Mouse (Mus musculus) cerebellum, adult 8-10 months (tissue): Measurements from ENCODE around the gene Hspa4.
"Not testable (repeated sequence)": the region's sequence is repeated elsewhere in the genome, so short reads cannot be mapped to it uniquely, and the experiment has no call there.

Experiments
- DNase-seq: peaks from one replicate; pipeline ENCODE4 v3.0.0; 2022

Hspa4 gene

DNA sequence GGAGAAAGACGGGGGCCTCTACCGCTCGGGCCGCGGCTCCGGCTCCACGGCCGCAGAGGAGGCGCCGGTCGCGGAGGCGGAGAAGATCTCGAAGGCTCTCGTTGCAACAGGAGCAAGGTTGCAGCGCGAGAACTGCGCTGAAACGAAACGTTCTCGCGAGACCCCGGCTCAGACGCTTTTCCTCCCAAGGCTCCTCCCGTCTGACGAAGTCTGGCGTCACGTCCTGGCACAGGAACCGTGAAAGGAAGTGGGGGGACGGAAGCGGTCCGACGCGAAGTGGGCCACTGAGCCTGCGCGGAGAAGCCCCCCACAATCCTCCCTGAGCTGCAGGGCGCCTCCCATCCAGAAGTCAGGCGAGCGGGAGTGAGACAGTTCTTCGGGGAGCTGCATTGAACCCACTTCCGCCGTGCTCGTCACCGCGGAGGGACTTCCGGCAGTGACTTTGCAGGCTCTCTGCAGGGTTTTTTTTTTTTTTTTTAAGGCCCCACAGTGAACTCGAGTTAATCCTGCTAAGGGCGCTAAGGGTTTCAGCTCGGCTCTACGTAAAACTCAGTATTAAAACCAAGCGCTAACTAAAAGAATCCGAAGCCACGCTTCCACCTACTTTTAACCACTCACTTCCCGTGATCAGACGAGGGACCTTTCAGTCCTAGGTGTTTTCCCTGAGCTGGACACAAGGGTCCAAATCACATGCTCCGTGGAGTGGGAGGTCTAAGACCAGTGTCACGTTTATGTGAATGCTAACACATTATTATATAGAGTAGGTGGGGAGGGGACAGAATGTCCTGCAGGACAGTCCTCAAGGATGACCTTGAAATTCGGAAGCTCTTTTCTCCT lies at the start of gene Hspa4:
Gene Hspa4, minus strand, starts transcription at position 128 of the 837 bp plus-strand sequence.
- peak; percentile 99 for DNase-seq

- DNase-seq = no peak
Observed at GRCm38 (mm10) chr11:53345738-53346137, 45.5 kb upstream of the Hspa4 start.

DNA sequence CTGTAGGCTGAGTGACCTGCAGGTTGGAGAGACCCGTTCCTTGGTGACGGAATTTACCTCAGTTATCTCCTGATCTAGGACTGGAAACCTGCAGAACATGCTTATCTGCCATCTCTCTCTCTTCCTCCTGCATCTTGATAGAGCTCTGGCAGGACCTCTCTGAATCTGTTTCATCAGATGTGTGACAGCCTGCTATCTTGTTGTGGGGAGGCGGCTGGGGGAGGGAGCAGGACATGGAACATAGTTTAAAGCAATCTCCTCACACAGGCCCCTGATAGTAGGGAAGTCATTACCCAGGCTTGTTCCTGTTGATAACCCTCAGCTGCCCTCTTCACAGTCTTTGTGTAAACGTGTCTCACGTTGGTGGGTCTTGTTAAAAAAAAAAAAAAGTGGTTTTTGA lies 45.1 kb upstream of the Hspa4 start:
- DNase-seq = no peak

DNA sequence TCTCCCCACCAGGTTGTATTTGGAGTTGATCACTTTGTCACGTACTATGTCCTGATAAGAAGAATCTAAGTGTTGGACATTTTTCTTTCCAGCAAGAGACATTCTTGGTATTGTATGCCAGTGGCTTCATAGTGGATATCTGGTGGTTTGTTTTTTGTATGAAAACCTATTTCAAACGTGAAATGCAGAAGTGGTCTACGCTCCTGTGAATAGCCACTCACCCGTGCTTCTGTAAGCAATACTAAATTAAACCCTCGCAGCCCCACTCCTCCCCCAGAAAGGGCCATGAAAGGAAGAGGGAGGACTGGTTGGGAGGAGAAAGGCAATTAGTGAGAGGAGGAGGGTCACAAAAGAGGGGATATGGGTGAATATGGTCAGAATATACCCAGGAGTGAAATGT lies 42.5 kb upstream of the Hspa4 start:
- DNase-seq = no peak

DNA sequence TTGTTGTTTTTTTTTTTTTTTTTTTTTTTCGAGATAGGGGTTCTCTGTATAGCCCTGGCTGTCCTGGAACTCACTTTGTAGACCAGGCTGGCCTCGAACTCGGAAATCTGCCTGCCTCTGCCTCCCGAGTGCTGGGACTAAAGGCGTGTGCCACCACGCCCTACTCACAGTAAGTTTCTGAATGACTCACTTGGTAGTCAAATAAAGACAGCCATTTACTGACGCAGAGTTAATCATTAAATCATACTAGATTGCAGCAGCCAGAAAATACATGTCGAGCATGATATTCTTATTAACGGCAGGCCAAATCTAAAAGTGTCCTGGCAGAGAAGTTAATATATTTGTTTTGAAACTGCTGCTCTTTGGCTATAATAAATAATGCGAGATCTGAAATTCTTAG lies 40.8 kb upstream of the Hspa4 start:
- DNase-seq = not testable (repeated sequence)

- DNase-seq = no peak
Observed at GRCm38 (mm10) chr11:53337684-53338083, 37.4 kb upstream of the Hspa4 start.

DNA sequence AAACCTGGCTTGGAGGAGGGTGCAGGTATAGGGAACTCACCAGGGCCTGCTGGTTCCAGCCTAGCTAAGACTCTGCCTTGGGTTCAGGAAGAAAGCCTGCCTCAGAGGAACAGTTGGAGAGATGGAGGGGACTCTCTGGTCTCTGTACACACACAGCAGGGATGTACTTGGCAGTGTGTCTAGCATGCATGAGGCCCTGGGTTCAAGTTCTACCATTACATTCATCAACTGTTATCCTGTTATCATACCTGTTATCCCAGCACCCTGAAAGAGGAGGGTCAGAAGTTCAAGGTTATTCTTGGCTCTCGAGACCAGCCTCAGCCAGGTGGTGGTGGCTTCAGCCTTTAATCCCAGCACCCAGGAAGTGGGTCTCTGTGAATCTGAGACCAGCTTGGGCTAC lies 36.7 kb upstream of the Hspa4 start:
- DNase-seq = no peak

DNA sequence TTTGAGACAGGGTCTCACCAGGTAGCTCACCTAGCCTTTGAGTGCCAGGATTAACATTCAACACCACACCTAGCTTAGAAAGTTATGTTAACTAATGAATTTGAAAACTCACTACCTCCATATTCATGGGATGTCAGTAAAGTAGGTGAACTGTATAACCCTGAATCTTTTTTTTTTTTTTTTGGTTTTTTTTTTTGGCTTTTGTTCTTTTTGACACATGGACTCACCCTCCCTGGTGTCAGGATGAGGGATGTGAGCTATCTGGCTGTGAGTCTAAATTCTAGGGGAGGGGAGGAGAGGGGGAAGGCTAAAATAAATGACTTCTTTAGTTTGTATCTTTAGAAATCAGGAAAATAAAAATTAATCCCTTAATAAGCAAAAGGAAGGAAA lies 35.9 kb upstream of the Hspa4 start:
- DNase-seq = no peak

- no peak for DNase-seq
Observed at GRCm38 (mm10) chr11:53335505-53336181, 35.4 kb upstream of the Hspa4 start.

DNA sequence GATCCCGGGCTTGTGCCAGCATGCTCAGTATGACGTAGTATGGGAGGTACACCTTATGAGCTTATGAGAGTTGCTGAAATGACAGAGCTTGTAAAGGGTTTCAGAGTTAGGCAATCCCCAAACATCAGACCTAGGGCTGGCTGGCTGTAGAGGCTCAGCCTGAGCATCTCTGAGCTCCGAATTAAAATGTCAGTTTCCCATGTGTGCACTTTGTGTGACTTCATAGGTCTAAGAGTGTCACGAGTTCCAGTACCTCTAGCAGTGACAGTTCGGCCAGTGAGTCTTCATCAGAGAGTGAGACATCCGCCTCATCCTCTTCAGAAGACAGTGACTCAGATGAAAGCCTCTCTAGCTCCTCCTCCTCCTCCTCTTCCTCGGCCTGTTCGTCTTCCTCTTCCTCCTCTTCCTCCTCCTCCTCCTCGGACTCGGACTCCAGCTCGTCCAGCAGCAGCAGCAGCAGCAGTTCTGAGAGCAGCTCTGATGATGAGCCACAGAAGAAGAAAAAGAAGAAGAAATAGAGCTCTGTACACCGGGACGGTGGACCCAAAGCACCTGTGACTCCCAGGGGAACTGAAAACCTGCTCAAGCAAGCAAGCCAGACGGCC lies 31.9 kb upstream of the Hspa4 start:
- DNase-seq = no peak

DNA sequence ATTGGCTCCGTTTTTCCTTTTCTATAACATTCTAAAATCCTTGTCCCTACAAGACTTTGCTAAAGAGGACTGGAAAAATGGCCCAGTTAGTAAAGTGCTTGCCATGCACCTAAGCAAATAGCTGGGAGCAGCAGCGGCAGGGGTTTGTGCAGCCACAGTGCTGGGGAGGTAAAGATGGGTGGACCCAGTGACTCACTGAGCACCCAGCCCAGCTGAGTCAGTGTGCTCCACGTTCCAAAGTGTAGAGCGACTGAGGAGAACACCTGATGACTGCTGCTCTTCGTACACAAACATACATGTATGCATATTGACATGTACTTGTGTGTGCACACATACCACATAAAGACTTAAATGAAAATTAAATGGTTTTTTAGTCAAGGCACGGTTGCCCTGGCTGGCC lies 30.9 kb upstream of the Hspa4 start:
- no peak for DNase-seq

- no peak for DNase-seq
Observed at GRCm38 (mm10) chr11:53330325-53330724, 30.1 kb upstream of the Hspa4 start.

DNA sequence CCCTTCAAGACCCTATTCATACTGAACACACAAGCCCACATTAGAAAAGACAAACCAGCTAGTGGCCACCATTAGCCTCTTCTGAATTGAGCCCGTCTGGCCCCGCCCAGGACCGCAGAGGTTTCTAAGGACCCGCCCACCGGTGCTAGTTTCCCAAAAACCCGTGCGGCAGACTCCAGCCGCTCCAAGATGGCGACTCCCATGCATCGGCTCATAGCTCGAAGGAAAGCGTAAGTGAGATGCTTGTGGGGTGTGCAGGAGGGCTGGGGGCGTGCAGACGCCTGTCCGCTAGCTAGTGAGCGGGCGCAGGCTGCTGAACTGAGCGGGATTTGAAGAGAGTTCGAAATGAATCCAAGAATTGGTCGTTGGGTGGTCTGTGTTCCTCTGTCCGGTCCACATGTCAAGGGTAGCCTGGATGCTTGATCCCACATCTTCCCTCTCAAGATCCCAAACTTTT lies 24.3 kb upstream of the Hspa4 start, which contains the start of gene Zcchc10:
Gene Zcchc10, plus strand, starts transcription at position 168 of the 457 bp plus-strand sequence.
- DNase-seq = peak; percentile 84

DNA sequence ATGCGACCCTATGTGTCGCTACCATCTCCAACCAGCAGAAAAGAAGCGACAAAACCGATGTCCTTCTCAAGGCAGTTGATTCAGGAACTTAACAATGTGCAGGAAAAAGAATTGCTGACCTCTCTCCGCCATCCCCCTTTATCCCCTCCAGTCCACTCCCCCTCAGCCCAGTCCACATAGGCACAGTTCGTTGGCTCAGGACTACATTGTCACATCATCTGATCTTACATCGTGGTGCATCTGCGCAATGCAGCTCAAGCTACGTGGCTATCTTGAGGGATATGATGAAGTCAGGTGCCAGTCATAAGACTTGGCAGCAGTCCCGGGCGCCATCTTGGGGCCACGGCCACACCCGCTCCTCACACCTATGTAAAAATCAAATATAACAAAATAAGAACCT lies 19.6 kb upstream of the Hspa4 start:
- DNase-seq = not testable (repeated sequence)

DNA sequence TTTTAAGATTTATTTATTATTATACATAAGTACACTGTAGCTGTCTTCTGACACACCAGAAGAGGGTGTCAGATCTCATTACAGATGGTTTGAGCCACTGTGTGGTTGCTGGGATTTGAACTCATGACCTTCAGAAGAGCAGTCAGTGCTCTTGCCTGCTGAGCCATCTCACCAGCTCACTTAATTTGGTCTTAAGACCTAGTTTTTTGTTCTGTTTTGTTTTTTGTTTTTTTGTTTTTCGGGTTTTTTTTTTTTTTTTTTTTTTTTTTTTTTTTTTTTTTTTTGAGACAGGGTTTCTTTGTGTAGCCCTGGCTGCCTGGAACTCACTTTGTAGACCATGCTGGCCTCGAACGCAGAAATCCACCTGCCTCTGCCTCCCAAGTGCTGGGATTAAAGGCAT lies 18.3 kb upstream of the Hspa4 start:
- not testable (repeated sequence) for DNase-seq

- DNase-seq = no peak
Observed at GRCm38 (mm10) chr11:53318041-53318440, 17.8 kb upstream of the Hspa4 start.

DNA sequence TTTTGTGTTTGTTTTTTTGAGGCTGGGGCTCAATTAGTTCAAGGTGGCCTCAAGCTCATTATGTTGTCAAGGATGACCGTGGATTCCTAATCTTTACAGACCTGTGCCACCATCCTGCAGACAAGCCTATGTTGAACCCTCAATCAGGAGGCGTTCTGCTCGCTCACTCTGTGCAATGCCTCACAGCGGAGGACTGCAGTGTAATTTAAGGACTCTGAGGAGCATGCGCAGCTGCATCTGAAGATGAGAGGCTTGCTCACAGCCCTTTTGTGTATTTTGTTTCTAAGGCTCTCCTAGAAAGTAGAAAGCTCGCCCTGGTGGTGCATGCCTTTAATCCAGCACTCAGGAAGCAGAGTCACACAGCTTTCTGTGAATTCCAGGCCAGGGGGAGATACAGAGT lies 16.7 kb upstream of the Hspa4 start:
- no peak for DNase-seq

GRCm38 (mm10) chr11:53314770-53315173 lies 14.5 kb upstream of the Hspa4 start:
- no peak for DNase-seq

DNA sequence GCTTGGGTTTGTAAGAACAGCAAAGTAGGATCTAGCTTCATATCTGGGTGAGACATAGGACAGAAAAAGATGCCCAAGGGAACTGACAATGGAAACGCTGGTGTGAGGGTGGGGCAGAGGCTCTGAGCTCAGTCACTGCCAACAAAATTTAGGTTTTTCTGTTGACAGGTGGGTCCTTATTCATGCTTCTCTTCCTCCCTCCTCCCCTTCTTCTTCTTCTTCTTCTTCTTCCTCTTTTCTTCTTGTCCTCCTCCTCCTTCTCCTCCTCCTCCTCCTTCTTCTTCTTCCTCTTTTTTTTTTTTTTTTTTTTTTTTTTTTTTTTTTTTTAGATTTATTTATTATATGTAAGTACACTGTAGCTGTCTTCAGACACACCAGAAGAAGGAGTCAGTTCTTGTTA lies 12.6 kb upstream of the Hspa4 start:
- not testable (repeated sequence) for DNase-seq

DNA sequence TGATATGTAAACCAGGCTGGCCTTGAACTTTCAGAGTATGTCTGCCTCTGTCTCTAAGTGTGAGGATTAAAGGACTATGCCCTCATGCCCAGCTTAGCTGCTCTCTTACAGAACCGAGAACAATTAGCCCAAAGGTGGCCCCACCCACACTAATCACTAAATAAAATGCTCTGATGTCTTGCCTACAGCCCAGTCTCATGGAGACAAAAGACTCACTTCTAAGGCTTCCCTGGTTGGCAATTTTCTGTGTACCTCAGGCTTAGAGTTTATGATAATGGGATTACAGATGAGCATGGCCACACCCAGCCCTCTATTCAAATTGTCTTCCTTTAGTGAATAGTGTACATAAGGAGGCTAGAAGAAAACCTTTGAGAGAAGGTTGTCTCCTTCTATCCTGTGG lies 11.1 kb upstream of the Hspa4 start:
- DNase-seq = no peak

DNA sequence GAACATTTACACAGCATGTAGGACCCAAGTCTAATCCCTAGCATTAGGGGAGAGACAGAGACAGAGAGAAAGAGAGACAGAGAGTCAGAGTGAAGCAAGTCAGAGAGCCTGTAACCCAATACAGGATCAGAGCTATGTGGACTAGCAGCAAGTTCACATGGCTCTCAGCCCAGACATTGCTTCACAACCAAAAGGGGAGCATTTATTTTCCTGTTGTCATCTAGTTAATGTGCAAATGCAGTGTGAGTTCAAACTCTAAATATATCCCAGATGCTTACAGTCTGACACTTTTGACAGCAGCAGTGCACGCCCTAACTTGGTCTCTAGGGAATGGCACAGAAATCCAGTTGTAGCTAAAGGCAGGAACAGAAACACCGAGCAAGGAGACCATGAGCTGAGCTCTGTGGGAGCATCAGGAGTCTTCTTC lies 8.6 kb upstream of the Hspa4 start:
- DNase-seq = no peak

DNA sequence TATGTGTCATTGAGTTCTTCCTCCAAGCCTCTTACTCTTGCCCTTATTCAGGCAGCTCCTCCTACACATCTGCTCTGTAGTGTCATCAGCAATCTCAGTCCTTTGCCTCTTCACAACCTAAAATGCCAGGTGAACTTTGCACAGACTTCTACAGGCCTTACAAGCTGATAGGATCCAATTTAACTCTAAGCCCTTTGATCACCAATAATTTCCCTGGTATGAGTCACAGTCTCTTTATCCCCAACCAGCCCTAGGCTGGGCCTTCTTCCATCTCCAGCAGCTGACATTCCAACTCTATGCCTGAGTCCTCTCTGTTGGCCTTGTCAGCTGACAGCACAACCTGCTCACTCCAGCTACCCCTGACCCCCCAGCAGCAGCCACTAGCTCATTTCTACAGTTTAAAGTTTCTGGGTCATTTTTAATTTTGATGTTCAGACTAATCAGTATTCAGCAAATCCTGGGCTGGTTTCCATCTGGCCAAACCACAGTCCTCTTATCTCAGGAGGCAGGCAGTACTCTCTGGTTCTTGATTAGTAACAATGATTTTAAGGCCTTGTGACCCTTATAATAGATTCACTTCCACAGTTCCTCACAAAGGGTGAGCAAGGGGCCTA lies 8.1 kb upstream of the Hspa4 start:
- no peak for DNase-seq

DNA sequence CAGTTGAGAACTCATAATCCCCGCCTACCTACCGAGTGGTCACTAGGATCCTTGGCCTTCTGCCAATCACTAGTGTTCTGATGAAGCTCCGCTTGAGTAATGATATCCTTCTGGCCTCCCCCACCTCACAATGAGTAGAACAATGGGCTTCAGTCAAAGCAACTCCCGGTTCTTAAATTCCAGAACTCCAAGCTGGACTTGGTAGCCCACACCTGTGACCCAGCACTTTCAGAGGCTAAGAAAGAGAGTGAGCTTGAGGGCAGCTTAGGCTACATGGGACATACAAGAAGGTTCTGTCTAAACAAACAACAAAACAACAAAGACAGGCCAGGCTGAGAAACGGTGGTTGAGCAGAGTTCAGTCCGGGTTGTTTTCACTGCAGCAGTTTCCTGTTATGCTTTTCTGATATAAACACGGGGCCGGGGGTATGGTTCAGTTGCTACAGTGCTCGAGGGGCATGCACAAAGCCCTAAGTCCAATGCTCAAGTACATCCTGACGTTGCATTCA lies 7.4 kb upstream of the Hspa4 start:
- no peak for DNase-seq
